Mouse (Mus musculus) gastrocnemius, postnatal 4 days (tissue): Measurements from ENCODE around the gene Adam22. TPM values are rescaled to one million over a fixed set of nuclear protein-coding genes. Genes with fewer than 3 reads are reported as not detected.
"Not testable (repeated sequence)": the region's sequence is repeated elsewhere in the genome, so short reads cannot be mapped to it uniquely, and the experiment has no call there.

Source experiments
- DNase-seq, 2 experiments: peaks; one replicate each; pipeline ENCODE4 v3.0.0; 2021 to 2022; ENCODE audit warnings: low spot score in 2 of 2, mixed read lengths in 2 of 2
- total RNA-seq, 2 experiments: library from RNA; stranded (reverse); gene quantifications; 2 replicates each; pipeline ENCODE4 v1.2.3; 2021

Adam22 gene
- total RNA-seq, 2 experiments from 2014 or later: 13.1 to 16.1 TPM

- no peak for DNase-seq
These were observed 40.2 kb downstream of the Adam22 start for GRCm38 (mm10) chr5:8327645-8328269.

- DNase-seq: no peak
These were observed 41.3 kb downstream of the Adam22 start for GRCm38 (mm10) chr5:8326671-8327070.

GRCm38 (mm10) chr5:8312324-8312723, 55.6 kb downstream of the Adam22 start:
- DNase-seq: no peak

DNA sequence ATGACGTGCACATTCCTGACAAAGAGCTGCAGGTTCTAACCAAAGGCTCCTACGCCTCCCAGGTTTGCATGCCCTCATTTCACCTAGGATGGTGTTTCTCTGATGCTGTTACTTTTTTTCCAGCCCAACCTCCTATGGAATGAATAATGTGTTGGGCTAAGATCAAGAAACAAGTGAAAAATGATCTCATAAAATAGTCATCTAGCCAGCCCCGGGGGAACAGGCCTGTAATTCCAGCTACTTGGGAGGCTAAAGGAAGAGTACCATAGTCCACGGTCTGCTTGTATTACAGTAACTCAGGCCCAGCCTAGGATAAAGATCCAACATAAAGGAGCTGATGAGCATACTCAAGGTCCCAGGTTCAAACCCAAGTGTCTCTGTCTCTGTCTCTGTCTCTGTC, 57.1 kb downstream of the Adam22 start:
- DNase-seq: peak in 1 of 2 experiments; percentile 38

DNA sequence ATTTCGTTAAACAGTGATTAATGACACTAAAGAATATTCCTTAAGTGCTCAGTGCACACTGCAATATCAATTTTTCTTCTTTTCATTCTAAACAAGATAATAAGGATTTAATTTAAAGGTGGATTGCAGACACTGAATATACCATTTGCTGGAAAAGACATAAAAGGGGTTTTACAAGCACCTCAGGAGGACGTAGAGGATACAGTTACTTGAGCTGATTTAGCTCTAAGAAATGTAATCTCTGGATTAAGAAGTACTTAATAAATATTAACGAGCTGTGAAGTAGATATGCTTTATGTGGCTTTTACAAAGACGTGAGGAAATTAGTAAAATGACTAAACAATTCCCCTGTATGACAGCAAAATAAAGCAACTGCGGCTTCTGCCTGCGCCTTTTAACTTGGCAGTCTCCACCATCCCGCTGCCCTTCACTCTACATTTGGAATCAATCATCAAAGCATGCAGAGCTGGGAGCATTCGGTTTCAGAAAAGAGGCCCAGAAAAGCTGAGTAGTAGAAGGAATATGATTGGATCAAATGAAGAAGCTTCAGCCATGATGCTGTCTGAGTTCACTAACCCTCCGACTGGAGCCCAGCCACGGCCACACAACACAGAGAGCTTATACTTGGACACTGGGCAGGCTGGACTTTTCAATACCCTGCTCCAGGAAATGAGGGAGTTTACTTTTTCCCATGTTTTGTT, 70.1 kb downstream of the Adam22 start:
- no peak for DNase-seq

GRCm38 (mm10) chr5:8293287-8293686, 74.7 kb downstream of the Adam22 start:
- DNase-seq: no peak

GRCm38 (mm10) chr5:8291496-8291895, 76.5 kb downstream of the Adam22 start:
- no peak for DNase-seq

DNA sequence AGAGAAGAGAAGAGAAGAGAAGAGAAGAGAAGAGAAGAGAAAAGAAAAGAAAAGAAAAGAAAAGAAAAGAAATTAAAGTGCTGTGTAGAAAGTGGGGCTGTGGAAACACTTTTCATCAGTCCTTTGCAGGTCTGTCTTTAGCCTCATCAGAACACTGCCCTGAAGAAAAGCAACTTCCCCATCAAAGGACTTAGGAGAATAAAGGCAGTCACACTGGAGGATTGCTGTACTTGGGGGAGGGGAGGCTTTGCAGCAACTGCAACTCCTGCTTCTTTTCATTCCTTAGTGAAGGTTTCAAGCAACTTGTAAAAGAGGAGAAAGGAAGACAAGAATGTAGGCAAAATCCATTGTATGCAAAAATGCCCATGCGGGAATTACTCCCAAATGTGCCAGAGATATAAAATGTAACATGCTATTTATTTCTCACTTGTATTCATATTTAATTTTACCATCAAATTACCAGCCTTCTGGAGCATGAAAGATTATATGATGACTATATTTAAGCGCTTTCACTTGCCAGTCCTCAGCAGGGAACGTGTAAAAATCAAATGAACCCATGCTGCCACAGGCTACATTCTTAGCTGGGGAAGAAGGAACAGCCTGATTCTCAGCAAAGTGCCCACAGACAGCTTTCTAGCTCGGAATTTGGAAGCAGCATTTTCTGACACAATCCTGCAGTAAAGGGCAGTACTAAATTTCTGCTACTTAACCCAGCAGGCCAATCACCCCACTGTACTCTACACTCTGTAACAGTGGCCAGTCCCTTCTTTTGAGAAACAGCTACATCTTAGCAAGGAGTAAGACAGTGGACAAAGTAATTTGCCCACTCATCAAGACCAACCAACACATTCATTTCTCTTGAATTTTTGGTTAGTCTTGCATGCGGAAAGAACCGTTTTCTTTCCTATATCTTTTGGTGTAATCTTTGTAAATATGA, 78.0 kb downstream of the Adam22 start:
- no peak for DNase-seq

GRCm38 (mm10) chr5:8284123-8284522, 83.8 kb downstream of the Adam22 start:
- DNase-seq: no peak

GRCm38 (mm10) chr5:8276141-8276540, 91.8 kb downstream of the Adam22 start:
- DNase-seq: no peak

DNA sequence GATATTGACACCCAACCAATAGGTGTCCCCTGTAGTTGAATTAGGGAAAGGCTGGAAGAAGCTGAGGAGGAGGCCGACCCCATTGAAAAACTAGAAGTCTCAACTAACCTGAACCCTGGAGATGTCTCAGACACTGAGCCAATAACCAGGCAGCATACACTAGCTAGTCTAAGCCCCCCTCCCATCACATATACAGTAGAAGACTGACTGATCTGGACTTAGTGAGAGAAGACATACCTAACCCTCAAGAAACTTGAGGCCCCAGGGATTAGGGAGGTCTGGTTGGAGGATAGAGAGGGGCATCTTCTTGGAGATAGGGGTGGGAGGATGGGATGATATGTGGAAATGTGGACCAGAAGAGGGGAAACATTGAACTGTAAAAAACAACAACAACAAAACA, 110.6 kb downstream of the Adam22 start:
- DNase-seq: no peak

DNA sequence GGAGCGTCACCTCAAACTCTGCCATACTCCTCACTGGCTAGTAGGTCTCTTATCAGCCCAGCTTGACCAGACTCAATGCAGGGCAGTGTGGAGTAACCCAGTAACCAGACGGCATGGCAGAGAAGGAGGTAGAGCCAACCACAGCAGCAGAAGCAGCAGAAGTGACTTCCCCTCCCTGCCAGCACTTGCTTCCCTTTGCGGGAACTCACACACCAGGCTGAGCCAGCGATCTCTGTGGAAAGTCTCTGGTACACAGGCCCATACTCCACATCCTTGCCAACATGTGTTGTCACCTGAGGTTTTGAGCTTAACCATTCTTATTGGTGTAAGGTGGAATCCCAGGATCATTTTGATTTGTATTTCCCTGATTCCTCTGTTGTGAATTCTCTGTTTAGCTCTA, 111.5 kb downstream of the Adam22 start:
- DNase-seq: no peak

- DNase-seq: no peak
These were observed 123.3 kb downstream of the Adam22 start for GRCm38 (mm10) chr5:8244696-8245095.

- no peak for DNase-seq
These were observed 124.8 kb downstream of the Adam22 start for GRCm38 (mm10) chr5:8243064-8243615.

GRCm38 (mm10) chr5:8242660-8243059, 125.3 kb downstream of the Adam22 start:
- no peak for DNase-seq

DNA sequence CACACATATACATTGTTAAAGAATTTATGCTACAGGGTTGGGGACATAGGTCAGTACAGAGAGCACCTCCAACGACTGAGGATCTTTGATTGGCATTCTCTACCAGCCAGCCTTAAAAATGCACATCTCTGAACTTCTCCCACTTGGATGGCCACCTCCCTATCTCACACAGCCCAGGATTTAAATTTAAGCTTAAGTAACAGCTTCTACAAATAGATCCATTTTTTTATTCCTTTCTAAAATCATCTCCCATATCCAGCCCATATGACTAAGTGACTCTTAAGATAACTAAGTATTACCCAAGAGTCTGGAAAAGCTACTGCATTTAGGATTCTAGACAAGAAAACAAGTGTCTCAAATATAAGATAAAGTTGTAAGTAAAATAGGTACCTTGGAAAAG, 140.9 kb downstream of the Adam22 start:
- DNase-seq: no peak

DNA sequence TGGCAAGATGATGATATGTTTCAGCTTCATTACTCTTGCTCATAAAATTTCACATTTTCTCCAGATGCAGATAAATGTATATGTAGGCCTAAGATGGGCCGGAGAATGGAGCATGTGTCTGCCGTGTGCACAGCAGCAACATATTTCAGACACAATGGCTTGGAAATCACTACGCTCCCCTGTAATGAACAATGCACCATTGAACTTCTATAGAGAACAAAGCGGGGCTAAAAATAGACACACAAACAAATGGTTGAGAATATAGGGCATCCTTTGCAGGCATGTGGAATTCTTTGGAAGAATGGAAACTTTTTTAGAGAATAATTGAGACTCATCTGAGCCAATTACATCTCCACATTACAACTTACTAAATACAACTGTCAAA, 143.6 kb downstream of the Adam22 start:
- DNase-seq: no peak

DNA sequence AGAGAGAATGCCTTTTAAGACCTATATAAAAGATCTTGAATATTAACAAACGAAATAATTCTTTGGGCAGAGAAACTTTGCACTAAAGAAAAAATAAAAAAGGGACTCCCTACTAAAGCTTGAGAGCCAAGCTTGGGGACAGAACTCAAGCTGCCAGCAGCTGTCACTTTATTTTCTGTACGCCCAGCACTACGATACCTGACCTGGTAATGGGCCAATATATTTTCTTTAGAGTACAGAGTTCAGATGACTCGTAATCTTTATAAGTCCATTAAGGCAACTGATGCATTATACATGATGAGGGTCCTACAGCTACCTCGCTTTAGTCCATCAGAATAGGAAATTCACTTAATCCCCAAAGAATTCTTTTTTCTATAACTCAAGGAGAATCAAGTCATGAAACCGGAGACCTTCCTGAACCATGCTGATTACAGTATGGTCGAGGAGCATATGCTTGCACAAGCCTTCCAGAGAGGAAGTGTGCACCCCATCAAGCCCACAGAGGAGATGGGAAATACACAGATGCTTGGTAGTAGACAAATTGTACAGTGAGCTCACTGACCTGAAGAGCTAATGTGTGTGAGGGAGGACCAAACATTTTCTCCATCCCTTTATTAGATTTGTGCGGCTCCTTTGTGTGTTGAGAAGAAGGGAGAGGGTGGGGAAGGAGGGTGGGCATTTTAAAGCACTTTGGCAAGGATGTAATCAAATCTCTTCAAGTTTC, 144.2 kb downstream of the Adam22 start:
- DNase-seq: no peak

- no peak for DNase-seq
These were observed 146.3 kb downstream of the Adam22 start for GRCm38 (mm10) chr5:8221630-8222029.

DNA sequence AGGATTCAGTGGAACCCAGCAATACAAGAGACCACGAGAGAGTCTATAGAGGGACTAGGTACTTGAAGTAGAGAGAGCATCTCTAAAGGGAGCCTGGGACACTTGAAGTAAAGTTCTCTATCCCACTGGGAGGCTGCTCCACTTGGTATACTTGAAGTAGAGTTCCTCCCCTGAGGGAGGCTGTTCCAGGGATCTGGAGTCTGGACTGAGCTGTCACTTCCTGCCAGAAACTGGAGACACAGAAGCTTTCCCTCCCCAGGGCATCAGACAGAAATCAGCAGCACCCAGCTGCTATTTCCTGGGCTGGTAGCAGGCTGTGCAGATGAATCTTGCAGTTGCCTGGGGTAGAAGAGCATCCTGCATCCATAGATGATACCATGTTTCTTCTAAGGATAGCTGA, 152.1 kb downstream of the Adam22 start:
- no peak for DNase-seq

- DNase-seq: not testable (repeated sequence)
These were observed 183.0 kb downstream of the Adam22 start for GRCm38 (mm10) chr5:8184992-8185391.
